Mouse (Mus musculus): ENCODE measurements around the gene Gm10112.

Gene Gm10112

DNA sequence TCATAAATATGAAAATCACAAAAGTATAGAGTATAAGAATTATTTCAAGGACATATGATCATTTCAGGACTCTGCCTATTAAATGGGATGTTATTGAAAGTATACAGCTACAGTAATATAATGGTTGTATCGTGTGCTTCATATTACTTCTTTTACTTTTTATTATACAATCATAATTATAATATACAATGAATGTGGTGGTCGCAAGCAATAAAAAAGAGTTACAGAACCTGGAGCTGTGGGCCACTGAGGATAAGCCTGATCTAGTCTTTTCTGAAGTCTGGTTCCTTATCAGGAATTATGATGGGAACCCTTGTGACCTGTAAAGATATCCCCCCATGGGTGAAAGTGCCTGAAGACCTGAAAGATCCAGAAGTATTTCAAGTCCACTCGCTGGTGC is at the start of gene Gm10112:
Gene Gm10112, plus strand, starts transcription at position 301 of the 400 bp plus-strand sequence.
- DNase-seq (ENCODE audit: low spot score in 2 of 2) = no peak

DNA sequence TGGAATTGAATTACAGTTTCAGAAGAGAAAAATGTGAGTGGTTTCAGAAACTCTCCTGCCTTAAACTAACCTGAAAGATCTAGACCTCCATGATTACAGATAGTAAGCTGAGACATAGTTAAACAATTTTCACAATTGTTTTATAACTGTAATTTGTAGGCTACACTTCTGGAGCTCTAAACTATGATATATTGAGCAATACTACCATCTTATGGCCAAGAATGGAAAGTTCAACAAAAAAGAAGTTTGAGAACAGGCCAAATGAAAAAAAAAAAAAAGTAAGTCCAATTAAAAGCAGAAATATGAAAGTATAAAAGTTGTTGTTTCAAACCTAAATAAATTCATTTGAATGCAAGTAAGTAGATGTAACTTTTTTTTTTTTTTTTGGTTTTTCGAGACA is 21.4 kb downstream of the Gm10112 start:
- DNase-seq (ENCODE audit: low spot score in 2 of 2) = no peak

DNA sequence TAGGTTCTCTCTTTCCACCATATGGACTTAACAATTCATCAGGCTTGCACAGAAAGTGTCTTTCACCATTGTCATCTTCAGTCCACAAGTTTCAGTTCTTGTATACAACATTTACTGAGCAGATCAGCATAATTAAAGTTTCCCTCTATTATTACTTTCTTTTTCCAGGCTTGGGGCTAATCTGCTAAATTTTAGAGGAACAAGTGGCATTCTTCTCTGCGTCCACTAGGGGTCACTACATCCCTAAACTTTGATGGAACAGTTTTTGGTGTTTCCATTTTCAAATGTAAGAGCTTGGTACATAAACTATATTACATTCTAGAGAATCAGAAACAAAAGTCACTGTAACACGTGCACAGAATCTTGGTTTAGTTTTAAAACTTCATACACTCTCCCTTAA is 28.2 kb downstream of the Gm10112 start:
- DNase-seq (ENCODE audit: low spot score in 2 of 2) = peak in 1 of 2 experiments; percentile 3

DNA sequence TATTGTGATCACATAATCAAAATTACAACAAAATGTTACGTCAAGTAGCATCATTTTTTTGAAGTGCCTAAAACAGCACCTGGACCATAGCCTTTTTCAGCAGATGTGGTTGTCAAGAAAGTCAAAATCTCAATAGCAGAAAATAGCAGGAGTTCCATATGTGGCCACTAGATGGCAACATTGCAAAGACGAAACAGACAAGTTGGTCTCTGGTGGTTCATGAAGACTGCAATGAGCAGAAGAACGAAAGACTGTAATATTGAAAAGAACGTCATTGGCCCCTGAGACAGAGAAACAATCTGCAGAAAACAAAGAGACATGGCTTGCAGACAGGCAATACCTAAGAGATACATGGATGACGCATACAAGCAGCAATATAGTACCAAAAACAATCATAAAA is 42.1 kb downstream of the Gm10112 start:
- DNase-seq (ENCODE audit: low spot score in 2 of 2) = peak; percentile 30 to 69

Data from frontal cortex, postnatal 36 days (tissue).